Mouse (Mus musculus): ENCODE data around the gene Slc7a1. TPM values are rescaled to one million over a fixed set of nuclear protein-coding genes. Genes with fewer than 3 reads are reported as not detected.

Slc7a1 gene
- polyA plus RNA-seq, 1 experiment from 2014 or later, result 16.2 TPM

- Histone ChIP-seq H3K9ac (no peak overlapping the region), H3K27me3 (replicated peaks) (no peaks in the 10 kb centered on the region), H3K9me3 (0 out of 2 replicates have a peak, but pooled peaks cover under 1% of the 10 kb centered on the region), H3K4me3 (no peak overlapping the region), H3K36me3 (peaks cover 52% of the 10 kb centered on the region), H3K4me2 (no peak overlapping the region), H3K4me1 (peaks cover 31% of the 10 kb centered on the region), H3K27ac (replicated peaks) (no peak overlapping the region)
- 80% methylated on average over 6 of the region's 6 CpGs for whole genome bisulfite sequencing
- ATAC-seq (ENCODE audit: extremely low read depth, insufficient number of reproducible peaks, low FRiP score, low TSS enrichment), result no peak
Observed at GRCm38 (mm10) chr5:148392831-148393230, 6.9 kb downstream of the Slc7a1 start.

GRCm38 (mm10) chr5:148389007-148389970, 10.4 kb downstream of the Slc7a1 start:
- no peak for ATAC-seq (ENCODE audit: extremely low read depth, insufficient number of reproducible peaks, low FRiP score, low TSS enrichment)
- Histone ChIP-seq H3K4me3 (no peak overlapping the region), H3K9ac (peak overlapping the region; percentile 19), H3K27ac (replicated peaks) (peak overlapping the region; percentile 50; the same call in 1 of the 2 replicates), H3K36me3 (peaks cover 46% of the 10 kb centered on the region), H3K27me3 (replicated peaks) (no peaks in the 10 kb centered on the region), H3K4me1 (peaks cover 48% of the 10 kb centered on the region), H3K9me3 (0 out of 2 replicates have a peak, but pooled peaks cover 4% of the 10 kb centered on the region), H3K4me2 (no peak overlapping the region)
- 74% methylated on average over 15 of the region's 15 CpGs for WGBS

GRCm38 (mm10) chr5:148388251-148389006, 11.3 kb downstream of the Slc7a1 start:
- peaks cover 57% of the 10 kb centered on the region for H3K4me1 ChIP-seq
- peaks cover 38% of the 10 kb centered on the region for H3K36me3 ChIP-seq
- H3K4me3 ChIP-seq, result no peak overlapping the region
- H3K4me2 ChIP-seq, result no peak overlapping the region
- ATAC-seq (ENCODE audit: extremely low read depth, insufficient number of reproducible peaks, low FRiP score, low TSS enrichment), result no peak
- H3K27me3 ChIP-seq (replicated peaks), result no peaks in the 10 kb centered on the region
- peak overlapping the region; percentile 19; the same call in 1 of the 2 replicates for H3K9ac ChIP-seq
- 0 out of 2 replicates have a peak, but pooled peaks cover 4% of the 10 kb centered on the region for H3K9me3 ChIP-seq
- 67% methylated on average over 18 of the region's 18 CpGs for WGBS
- H3K27ac ChIP-seq (replicated peaks), result peak overlapping the region; percentile 50; the same call in 1 of the 2 replicates

DNA sequence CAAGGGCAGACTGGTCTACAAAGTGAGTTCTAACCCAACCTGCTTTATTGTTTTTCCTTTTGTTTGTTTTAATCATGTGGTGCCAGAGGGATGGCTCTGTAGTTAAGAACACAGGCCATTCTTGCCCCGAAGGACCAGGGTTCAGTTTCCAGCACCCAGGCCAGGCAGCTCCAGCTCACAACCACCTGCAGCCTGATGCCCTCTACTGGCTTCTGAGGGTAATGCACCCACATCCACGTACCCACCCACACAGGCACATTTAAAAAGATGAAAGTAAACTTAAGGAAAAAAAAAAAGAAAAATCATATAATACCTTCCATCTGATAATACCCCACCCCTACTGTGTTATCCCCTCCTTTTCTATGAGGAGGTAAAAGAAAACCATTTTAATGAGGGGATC, 11.9 kb downstream of the Slc7a1 start:
- 100% methylated on average over 2 of the region's 2 CpGs for WGBS
- ATAC-seq (ENCODE audit: extremely low read depth, insufficient number of reproducible peaks, low FRiP score, low TSS enrichment), result no peak
- no peak overlapping the region for H3K4me3 ChIP-seq
- peaks cover 57% of the 10 kb centered on the region for H3K4me1 ChIP-seq
- peak overlapping the region; percentile 50; the same call in 1 of the 2 replicates for H3K27ac ChIP-seq (replicated peaks)
- H3K9me3 ChIP-seq, result 0 out of 2 replicates have a peak, but pooled peaks cover 4% of the 10 kb centered on the region
- peaks cover 32% of the 10 kb centered on the region for H3K36me3 ChIP-seq
- H3K9ac ChIP-seq, result no peak overlapping the region
- no peak overlapping the region for H3K4me2 ChIP-seq
- no peaks in the 10 kb centered on the region for H3K27me3 ChIP-seq (replicated peaks)

GRCm38 (mm10) chr5:148386471-148386870, 13.2 kb downstream of the Slc7a1 start:
- Histone ChIP-seq H3K9me3 (0 out of 2 replicates have a peak, but pooled peaks cover 4% of the 10 kb centered on the region), H3K4me3 (no peak overlapping the region), H3K27ac (replicated peaks) (peak overlapping the region; percentile 36; the same call in 1 of the 2 replicates), H3K27me3 (replicated peaks) (no peaks in the 10 kb centered on the region), H3K9ac (no peak overlapping the region), H3K36me3 (peaks cover 36% of the 10 kb centered on the region), H3K4me1 (peaks cover 52% of the 10 kb centered on the region), H3K4me2 (no peak overlapping the region)
- 84% methylated on average over 9 of the region's 9 CpGs for WGBS
- ATAC-seq (ENCODE audit: extremely low read depth, insufficient number of reproducible peaks, low FRiP score, low TSS enrichment), result no peak

GRCm38 (mm10) chr5:148384501-148385055, 15.1 kb downstream of the Slc7a1 start:
- Histone ChIP-seq H3K27ac (replicated peaks) (peak overlapping the region; percentile 43; the same call in 1 of the 2 replicates), H3K27me3 (replicated peaks) (no peaks in the 10 kb centered on the region), H3K9ac (no peak overlapping the region), H3K36me3 (peaks cover 32% of the 10 kb centered on the region), H3K9me3 (0 out of 2 replicates have a peak, but pooled peaks cover 4% of the 10 kb centered on the region), H3K4me2 (no peak overlapping the region), H3K4me3 (no peak overlapping the region), H3K4me1 (peaks cover 49% of the 10 kb centered on the region)
- no peak for ATAC-seq (ENCODE audit: extremely low read depth, insufficient number of reproducible peaks, low FRiP score, low TSS enrichment)
- WGBS, result 68% methylated on average over 9 of the region's 9 CpGs

GRCm38 (mm10) chr5:148383841-148384500, 15.7 kb downstream of the Slc7a1 start:
- Histone ChIP-seq H3K4me3 (no peak overlapping the region), H3K9ac (no peak overlapping the region), H3K4me2 (peak overlapping the region; percentile 7; the same call in 1 of the 2 replicates), H3K9me3 (0 out of 2 replicates have a peak, but pooled peaks cover 4% of the 10 kb centered on the region), H3K27ac (replicated peaks) (peak overlapping the region; percentile 43; the same call in 1 of the 2 replicates), H3K27me3 (replicated peaks) (no peaks in the 10 kb centered on the region), H3K4me1 (peaks cover 43% of the 10 kb centered on the region), H3K36me3 (peaks cover 26% of the 10 kb centered on the region)
- ATAC-seq (ENCODE audit: extremely low read depth, insufficient number of reproducible peaks, low FRiP score, low TSS enrichment), result no peak
- 58% methylated on average over 14 of the region's 14 CpGs for WGBS

DNA sequence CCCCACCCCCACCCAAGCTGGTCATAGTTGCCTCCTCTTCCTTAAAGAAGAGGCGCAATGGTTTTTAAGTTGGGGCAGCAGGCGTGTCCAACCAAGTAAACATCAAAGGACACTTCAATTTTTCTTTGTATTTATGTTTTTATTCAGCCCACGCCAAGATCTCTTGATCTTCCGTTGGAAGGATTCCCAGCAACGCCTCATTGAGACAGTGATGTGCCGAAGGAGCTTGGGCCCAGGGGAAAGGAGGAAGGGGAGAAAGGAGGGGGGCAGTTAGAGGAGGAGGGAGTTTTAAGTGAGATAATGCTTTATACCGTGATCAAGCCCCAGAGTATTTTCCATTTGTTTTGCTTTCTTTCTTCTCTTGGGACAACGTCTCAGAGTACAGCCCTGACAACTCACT, 18.6 kb downstream of the Slc7a1 start:
- Histone ChIP-seq H3K36me3 (peaks cover 18% of the 10 kb centered on the region), H3K9ac (no peak overlapping the region), H3K27me3 (replicated peaks) (no peaks in the 10 kb centered on the region), H3K4me3 (no peak overlapping the region), H3K27ac (replicated peaks) (no peak overlapping the region), H3K4me1 (peaks cover 26% of the 10 kb centered on the region), H3K9me3 (peaks cover 4% of the 10 kb centered on the region; the same call in 1 of the 2 replicates), H3K4me2 (no peak overlapping the region)
- ATAC-seq (ENCODE audit: extremely low read depth, insufficient number of reproducible peaks, low FRiP score, low TSS enrichment), result no peak
- WGBS, result 71% methylated on average over 8 of the region's 8 CpGs

DNA sequence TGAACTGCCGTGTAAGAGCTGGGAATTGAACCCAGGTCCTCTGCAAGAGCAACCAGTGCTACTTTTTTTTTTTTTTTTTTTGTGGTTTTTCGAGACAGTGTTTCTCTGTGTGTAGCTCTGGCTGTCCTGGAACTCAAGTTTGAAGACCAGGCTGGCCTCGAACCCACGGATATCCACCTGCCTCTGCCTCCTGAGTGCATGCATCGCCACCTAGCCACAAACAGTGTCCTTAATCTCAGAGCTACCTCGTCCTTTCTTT, 19.5 kb downstream of the Slc7a1 start:
- Histone ChIP-seq H3K36me3 (peaks cover 24% of the 10 kb centered on the region), H3K4me2 (no peak overlapping the region), H3K27ac (replicated peaks) (no peak overlapping the region), H3K4me1 (peaks cover 17% of the 10 kb centered on the region), H3K27me3 (replicated peaks) (no peaks in the 10 kb centered on the region), H3K9ac (no peak overlapping the region), H3K9me3 (peaks cover 10% of the 10 kb centered on the region; the same call in 1 of the 2 replicates), H3K4me3 (no peak overlapping the region)
- ATAC-seq (ENCODE audit: extremely low read depth, insufficient number of reproducible peaks, low FRiP score, low TSS enrichment), result no peak
- 89% methylated on average over 6 of the region's 6 CpGs for WGBS

DNA sequence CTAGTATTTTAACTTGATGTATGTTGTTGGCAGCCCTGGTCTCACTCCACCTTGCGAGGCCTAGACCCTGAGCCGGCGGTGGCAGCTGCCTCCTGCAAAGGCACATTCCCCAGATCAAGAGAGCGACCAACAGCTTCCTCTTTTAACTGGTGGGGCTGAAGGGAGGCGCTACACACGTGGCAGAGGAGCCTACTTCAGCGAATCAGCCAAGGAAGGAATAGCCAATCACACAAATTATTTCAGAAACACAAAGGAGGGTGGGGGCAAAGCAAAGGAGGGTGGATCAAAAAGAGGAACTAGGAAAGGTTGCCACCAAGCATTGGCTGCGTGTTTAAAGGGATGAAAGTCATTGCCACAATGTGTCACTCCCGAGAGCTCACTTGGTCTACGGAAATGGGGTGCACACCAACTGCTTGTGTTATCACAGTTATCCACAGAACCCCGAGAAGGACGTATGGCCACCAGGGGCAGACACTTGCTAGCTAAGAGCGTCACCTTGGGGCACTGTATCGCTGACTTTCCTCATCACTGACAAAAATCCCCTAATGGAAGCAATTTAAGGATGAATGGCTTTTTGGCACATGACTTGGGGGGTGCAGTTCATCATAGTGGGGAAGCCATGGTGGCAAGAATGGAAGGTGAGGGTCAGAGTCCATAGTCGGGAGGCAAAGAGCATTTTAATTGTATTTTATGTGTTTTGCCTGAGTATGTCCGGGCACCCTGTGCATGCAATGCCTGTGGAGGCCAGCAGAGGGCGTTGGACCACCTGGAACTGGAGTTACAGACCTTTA, 20.1 kb downstream of the Slc7a1 start:
- WGBS, result 81% methylated on average over 17 of the region's 17 CpGs
- H3K36me3 ChIP-seq, result peaks cover 24% of the 10 kb centered on the region
- no peak for ATAC-seq (ENCODE audit: extremely low read depth, insufficient number of reproducible peaks, low FRiP score, low TSS enrichment)
- no peak overlapping the region for H3K27ac ChIP-seq (replicated peaks)
- H3K4me2 ChIP-seq, result no peak overlapping the region
- peaks cover 10% of the 10 kb centered on the region; the same call in 1 of the 2 replicates for H3K9me3 ChIP-seq
- no peaks in the 10 kb centered on the region for H3K27me3 ChIP-seq (replicated peaks)
- H3K9ac ChIP-seq, result no peak overlapping the region
- peaks cover 16% of the 10 kb centered on the region for H3K4me1 ChIP-seq
- H3K4me3 ChIP-seq, result no peak overlapping the region

Data from heart, embryonic 13.5 days (tissue).